Mouse (Mus musculus) G1E (cell line): ENCODE data around the gene Slc22a18.

Source experiments
- CTCF ChIP-seq: IDR thresholded peaks from 2 replicates; pipeline ENCODE4 v1.5.1; 2012; ENCODE audit warnings: low read depth, low read length, inconsistent platforms, mixed read lengths
- GATA1 ChIP-seq: IDR thresholded peaks from 2 replicates; pipeline ENCODE4 v1.6.1; 2012; ENCODE audit warnings: borderline replicate concordance, low read length, inconsistent platforms, mixed read lengths
- TAL1 ChIP-seq: conservative IDR thresholded peaks from 2 replicates; pipeline ENCODE4 v1.6.1; 2012; ENCODE audit warnings: low read depth, low read length, inconsistent platforms, mixed read lengths

DNA sequence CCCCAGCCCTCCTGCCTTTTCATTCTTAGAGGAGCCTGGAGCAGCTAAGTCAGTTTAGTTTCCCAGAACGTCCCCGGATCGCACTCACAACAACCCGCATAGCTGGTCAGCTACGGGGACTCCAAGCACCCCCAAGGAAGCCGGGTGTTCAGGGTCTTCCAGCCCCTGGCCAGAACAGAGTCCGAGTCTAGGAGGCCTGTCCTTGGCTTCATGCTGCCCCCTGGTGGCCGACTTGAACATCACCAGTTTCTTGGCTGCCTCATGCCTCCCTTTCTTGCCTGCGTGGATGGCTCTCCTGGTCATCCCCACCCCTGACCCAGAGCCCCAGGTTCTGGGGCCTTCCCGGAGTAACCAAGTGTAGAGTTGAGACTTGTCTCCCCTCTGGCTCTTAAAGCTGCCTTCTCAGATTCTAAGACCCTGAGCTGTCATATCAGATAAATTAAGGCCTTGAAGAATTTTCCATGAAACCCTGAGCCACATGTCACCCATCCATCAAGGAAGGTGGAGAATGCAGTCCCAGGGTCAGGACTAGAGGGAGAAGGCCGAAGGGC, 9.6 kb upstream of the Slc22a18 start:
- no peak; the same call in 1 of the 2 replicates for TF ChIP-seq CTCF
- no peak for TF ChIP-seq GATA1
- no peak for TF ChIP-seq TAL1
